Comparison of ENCODE assay signal across 8 mouse cellular contexts in genomic region chr15:31602426-31602825, GRCm38 (mm10). TPM values are rescaled to one million over a fixed set of nuclear protein-coding genes. Genes with fewer than 3 reads are reported as not detected.
DNase-seq lines count a peak whose midpoint lies in the region; ATAC-seq and TF ChIP-seq lines count a peak whose summit lies in the region.

No protein-coding gene starts in this region.

- H3K27ac ChIP-seq in heart, embryonic 10.5 days, result peak overlapping the region; percentile 97
- H3K27ac ChIP-seq in liver, embryonic 14.5 days, result peak overlapping the region; percentile 82
- H3K27ac ChIP-seq in neural tube, embryonic 12.5 days, result peak overlapping the region; percentile 87; the same call in 1 of the 2 replicates
- H3K27ac ChIP-seq in thymus, adult 2 months (ENCODE audit: control insufficient read depth, insufficient read depth, low read length), result no peak overlapping the region

- no peak for TF ChIP-seq EP300 in liver, embryonic 14.5 days (IDR thresholded peaks at IDR 0.05; ENCODE audit: low read depth)

- peak overlapping the region; percentile 91 for H3K4me2 ChIP-seq in liver, embryonic 14.5 days (ENCODE audit: low read depth)
- peak overlapping the region; percentile 98 for H3K4me2 ChIP-seq in neural tube, embryonic 12.5 days (replicated peaks)

- 11% methylated on average over 15 of the region's 15 CpGs for WGBS in heart, embryonic 10.5 days
- 3% methylated on average over 15 of the region's 15 CpGs for WGBS in liver, embryonic 14.5 days (ENCODE audit: insufficient replicate concordance)
- whole genome bisulfite sequencing in neural tube, embryonic 12.5 days, result 10% methylated on average over 15 of the region's 15 CpGs
- 1% methylated on average over 15 of the region's 15 CpGs for WGBS in thymus, adult 2 months

- H3K4me1 ChIP-seq in heart, embryonic 10.5 days, result peaks cover 24% of the 10 kb centered on the region
- H3K4me1 ChIP-seq in liver, embryonic 14.5 days (replicated peaks; ENCODE audit: control insufficient read depth in 2 of 2, insufficient read depth in 2 of 2, low read length in 1 of 2), result peaks cover 6 to 17% of the 10 kb centered on the region in 2 experiments; a peak in 3 of 4 replicates
- H3K4me1 ChIP-seq in neural tube, embryonic 12.5 days, result peaks cover 21% of the 10 kb centered on the region
- peaks cover 12% of the 10 kb centered on the region for H3K4me1 ChIP-seq in thymus, adult 2 months (replicated peaks; ENCODE audit: control insufficient read depth, insufficient read depth, low read length)

- ATAC-seq in common myeloid progenitor, adult 5-6 weeks (replicated peaks; ENCODE audit: low read depth, poor library complexity, severe bottlenecking), result peak; percentile 36
- peak; percentile 52 for ATAC-seq in liver, embryonic 14.5 days (ENCODE audit: insufficient read depth)
- ATAC-seq in neural tube, embryonic 12.5 days (ENCODE audit: low FRiP score, low read depth), result peak; percentile 73

- no peak for TF ChIP-seq POLR2A in thymus, adult 2 months (IDR thresholded peaks at IDR 0.05; ENCODE audit: control insufficient read depth, extremely low read depth, insufficient read depth, low read length, poor library complexity)

- peak; percentile 62 for TF ChIP-seq CTCF in liver, embryonic 14.5 days (IDR thresholded peaks at IDR 0.05; ENCODE audit: low read depth)
- TF ChIP-seq CTCF in thymus, adult 2 months (IDR thresholded peaks at IDR 0.05; ENCODE audit: borderline replicate concordance, control insufficient read depth, extremely low read depth, insufficient read depth, low read length, poor library complexity), result no peak

- peak; percentile 34 for DNase-seq in ovary, postnatal 36 days (ENCODE audit: low spot score)
- DNase-seq in ovary, postnatal 10 days (ENCODE audit: low spot score), result no peak
- DNase-seq in heart, embryonic 10.5 days (ENCODE audit: low spot score), result peak; percentile 86
- DNase-seq in kidney, adult 9 months, result peak; percentile 69
- DNase-seq in liver, embryonic 14.5 days (ENCODE audit: low read depth in 3 of 3, low spot score in 3 of 3), result peak in 2 of 3 experiments; percentile 53 to 67
- DNase-seq in thymus, adult 2 months, result peak; percentile 67

- H3K9me3 ChIP-seq in heart, embryonic 10.5 days, result no peaks in the 10 kb centered on the region
- no peaks in the 10 kb centered on the region for H3K9me3 ChIP-seq in liver, embryonic 14.5 days (ENCODE audit: control insufficient read depth, low read length)
- no peaks in the 10 kb centered on the region for H3K9me3 ChIP-seq in neural tube, embryonic 12.5 days

- H3K36me3 ChIP-seq in heart, embryonic 10.5 days, result peaks cover 5% of the 10 kb centered on the region
- H3K36me3 ChIP-seq in liver, embryonic 14.5 days (replicated peaks; ENCODE audit: control insufficient read depth, insufficient read depth, low read depth), result peaks cover 5% of the 10 kb centered on the region
- H3K36me3 ChIP-seq in neural tube, embryonic 12.5 days, result peaks cover 6% of the 10 kb centered on the region
- H3K36me3 ChIP-seq in thymus, adult 2 months (ENCODE audit: control insufficient read depth, insufficient read depth, low read length), result no peaks in the 10 kb centered on the region

- H3K9ac ChIP-seq in liver, embryonic 14.5 days (replicated peaks), result peak overlapping the region; percentile 94
- H3K9ac ChIP-seq in neural tube, embryonic 12.5 days, result peak overlapping the region; percentile 95

- H3K27me3 ChIP-seq in heart, embryonic 10.5 days (ENCODE audit: insufficient read depth, poor library complexity, severe bottlenecking), result no peaks in the 10 kb centered on the region
- H3K27me3 ChIP-seq in liver, embryonic 14.5 days (ENCODE audit: control insufficient read depth, insufficient read depth, low read length), result no peaks in the 10 kb centered on the region
- no peaks in the 10 kb centered on the region for H3K27me3 ChIP-seq in neural tube, embryonic 12.5 days (replicated peaks)
- H3K27me3 ChIP-seq in thymus, adult 2 months (ENCODE audit: control insufficient read depth, insufficient read depth, low read length), result no peaks in the 10 kb centered on the region

- H3K4me3 ChIP-seq in heart, embryonic 10.5 days, result peak overlapping the region; percentile 93
- H3K4me3 ChIP-seq in liver, embryonic 14.5 days (ENCODE audit: insufficient read depth in 1 of 2, low read depth in 2 of 2, low read length in 2 of 2), result peak overlapping the region; percentile 75 to 99
- peak overlapping the region; percentile 93 for H3K4me3 ChIP-seq in neural tube, embryonic 12.5 days
- H3K4me3 ChIP-seq in thymus, adult 2 months (ENCODE audit: control insufficient read depth, insufficient read depth, low read length), result peak overlapping the region; percentile 18; the same call in 1 of the 2 replicates

RNA-seq across cellular contexts. Expression of gene Fam173b, which starts 0.8 kb away (rescaled TPM):
- total RNA-seq in common myeloid progenitor, adult 5-6 weeks (2017), result 6.1 and 11.3 TPM in 2 replicates
- 15.9 and 16.1 TPM in 2 replicates for polyA plus RNA-seq in heart, embryonic 10.5 days (2016; fragmentation: Nextera tagmentation; extraction: Ambion mirVana)
- polyA plus RNA-seq in liver, embryonic 14.5 days (2012; rRNA removed), result 4.8 and 6.7 TPM in 2 replicates
- polyA plus RNA-seq in liver, embryonic 14.5 days (2014; fragmentation: Nextera tagmentation; extraction: Ambion mirVana), result 7.9 and 9.0 TPM in 2 replicates
- polyA plus RNA-seq in neural tube, embryonic 12.5 days (2016; fragmentation: Nextera tagmentation; extraction: Ambion mirVana), result 10.9 and 12.3 TPM in 2 replicates
- polyA plus RNA-seq in thymus, adult 2 months (2012; rRNA removed), result 8.2 and 8.4 TPM in 2 replicates

RNA-seq across cellular contexts. Expression of gene Cct5, which starts 0.8 kb away (rescaled TPM):
- 510 and 544 TPM in 2 replicates for total RNA-seq in common myeloid progenitor, adult 5-6 weeks (2017)
- 521 and 603 TPM in 2 replicates for polyA plus RNA-seq in heart, embryonic 10.5 days (2016; fragmentation: Nextera tagmentation; extraction: Ambion mirVana)
- polyA plus RNA-seq in liver, embryonic 14.5 days (2012; rRNA removed), result 101 and 167 TPM in 2 replicates
- polyA plus RNA-seq in liver, embryonic 14.5 days (2014; fragmentation: Nextera tagmentation; extraction: Ambion mirVana), result 341 and 347 TPM in 2 replicates
- 578 and 583 TPM in 2 replicates for polyA plus RNA-seq in neural tube, embryonic 12.5 days (2016; fragmentation: Nextera tagmentation; extraction: Ambion mirVana)
- polyA plus RNA-seq in thymus, adult 2 months (2012; rRNA removed), result 139 and 148 TPM in 2 replicates

RNA-seq across cellular contexts. Expression of gene Cmbl, which starts 37.2 kb away (rescaled TPM):
- total RNA-seq in common myeloid progenitor, adult 5-6 weeks (2017), result not detected in 2 replicates
- 7.3 and 8.4 TPM in 2 replicates for polyA plus RNA-seq in heart, embryonic 10.5 days (2016; fragmentation: Nextera tagmentation; extraction: Ambion mirVana)
- 5.1 and 5.5 TPM in 2 replicates for polyA plus RNA-seq in liver, embryonic 14.5 days (2012; rRNA removed)
- polyA plus RNA-seq in liver, embryonic 14.5 days (2014; fragmentation: Nextera tagmentation; extraction: Ambion mirVana), result 5.0 and 6.8 TPM in 2 replicates
- polyA plus RNA-seq in neural tube, embryonic 12.5 days (2016; fragmentation: Nextera tagmentation; extraction: Ambion mirVana), result 2.1 and 3.0 TPM in 2 replicates
- 7.9 and 9.2 TPM in 2 replicates for polyA plus RNA-seq in thymus, adult 2 months (2012; rRNA removed)

Comparison
In these comparisons a context has a peak if more than half of its experiments do, and no peak if none do; other contexts are left out.
1. H3K4me3 ChIP-seq: peak in every context shown above with its lines; median percentile 93 in heart, embryonic 10.5 days; 93 in neural tube, embryonic 12.5 days; 87 in liver, embryonic 14.5 days; 18 in thymus, adult 2 months.